Mouse (Mus musculus): Measurements from ENCODE around the gene Rxrb.

DNA sequence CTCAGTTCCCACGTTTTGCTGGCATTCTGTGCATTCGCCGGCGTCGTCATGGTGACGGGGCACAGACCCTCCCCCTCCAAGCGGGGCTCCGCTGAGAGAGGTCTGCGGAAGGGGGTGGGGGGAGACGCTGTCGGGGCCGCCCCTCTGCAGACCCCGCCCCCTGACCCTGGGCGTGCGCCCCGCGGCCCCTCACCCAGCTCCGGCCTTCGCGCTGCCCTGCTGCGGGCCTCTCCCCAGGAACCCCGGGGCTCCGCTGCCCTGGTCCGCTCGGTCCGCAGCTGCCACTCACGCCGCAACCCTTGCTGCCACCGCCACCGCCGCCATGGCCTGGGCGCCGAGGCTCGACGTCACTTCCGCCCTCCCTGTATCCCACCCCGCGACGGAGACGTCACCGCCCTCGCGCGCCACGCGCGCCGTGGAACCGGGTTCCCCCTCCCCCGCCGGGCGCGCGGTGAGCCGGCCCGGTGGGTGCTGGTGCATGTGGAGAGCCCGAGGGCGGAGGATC is 7.2 kb upstream of the Rxrb start, which contains the start of gene Ring1:
- TF ChIP-seq CTCF (IDR thresholded peaks at IDR 0.05; ENCODE audit: low read depth) = no peak
- TF ChIP-seq EP300 (IDR thresholded peaks at IDR 0.05; ENCODE audit: low read depth) = 0 out of 2 replicates have a peak, but pooled peaks have one; percentile 28
